Mouse (Mus musculus): ENCODE data around the gene Cby1.

Cby1 gene

DNA sequence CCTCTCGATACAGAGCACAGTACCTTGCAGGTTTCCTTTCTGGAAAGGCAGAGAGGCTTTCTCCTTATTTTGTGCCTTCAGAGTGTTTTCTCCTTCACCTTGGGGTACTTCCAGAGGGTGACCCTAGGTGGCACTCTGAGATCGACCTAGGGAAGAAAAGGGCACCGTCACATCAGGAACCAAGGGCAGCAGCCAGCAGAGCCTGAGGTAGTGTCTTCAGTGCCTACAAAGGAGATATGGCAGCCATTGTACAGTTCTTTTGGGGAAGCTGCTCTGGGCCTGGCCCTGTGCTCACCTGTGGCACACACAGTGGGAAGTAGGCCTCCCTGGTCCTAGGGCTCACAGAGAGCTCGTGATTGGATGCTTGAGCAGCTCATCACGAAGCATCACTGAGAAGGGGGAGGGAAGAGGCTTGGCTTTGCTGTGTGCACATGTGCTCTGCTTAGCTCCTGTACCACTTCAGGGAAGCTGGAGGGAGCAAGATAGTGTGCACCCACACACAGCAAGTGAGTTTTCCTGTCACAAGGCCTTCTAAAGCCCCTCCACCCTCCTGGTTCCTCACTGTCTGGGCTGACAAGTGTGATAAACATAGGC is 49.3 kb downstream of the Cby1 start:
- DNase-seq, result no peak

- no peak for DNase-seq
Observed at GRCm38 (mm10) chr15:79715646-79716045, 56.6 kb downstream of the Cby1 start.

GRCm38 (mm10) chr15:79716710-79717109 is 57.7 kb downstream of the Cby1 start:
- no peak for DNase-seq

Data from kidney, postnatal 36 days (tissue).